Mouse (Mus musculus) embryonic facial prominence, embryonic 14.5 days (tissue): ENCODE measurements around the gene Tmem200b. TPM values are rescaled to one million over a fixed set of nuclear protein-coding genes. Genes with fewer than 3 reads are reported as not detected.

ENCODE experiments used
- ATAC-seq: fragments of 200-750 bp; cut with Nextera tagmentation; 2 replicates; pipeline ENCODE4 v1.8.0; 2017; ENCODE audit warnings: low read depth, moderate number of reproducible peaks, moderate TSS enrichment
- DNase-seq: peaks from one replicate; pipeline ENCODE4 v3.0.0-alpha.2; 2015; ENCODE audit warnings: low spot score
- H3K27ac ChIP-seq: fragments of 300-500 bp; sonication (generic); replicated peaks from 2 replicates; pipeline ENCODE4 v1.5.1; 2014; ENCODE audit warnings: low read depth, mild to moderate bottlenecking, low read length, moderate library complexity
- H3K27me3 ChIP-seq: fragments of 300-500 bp; sonication (generic); replicated peaks from 2 replicates; pipeline ENCODE4 v1.6.1; 2014; ENCODE audit warnings: low read length; ENCODE audit not compliant: control insufficient read depth, insufficient read depth
- H3K36me3 ChIP-seq: fragments of 300-500 bp; sonication (generic); 2 replicates; pipeline ENCODE4 v1.6.1; 2014; ENCODE audit warnings: low read length, mixed read lengths; ENCODE audit not compliant: control insufficient read depth, insufficient read depth
- H3K4me1 ChIP-seq: fragments of 300-500 bp; sonication (generic); 2 replicates; pipeline ENCODE4 v1.6.1; 2014; ENCODE audit warnings: antibody characterized with exemption, low read length; ENCODE audit not compliant: control insufficient read depth, insufficient read depth
- H3K4me2 ChIP-seq: fragments of 300-500 bp; sonication (generic); 2 replicates; pipeline ENCODE4 v1.6.1; 2014; ENCODE audit warnings: low read depth, mild to moderate bottlenecking, low read length, moderate library complexity, mixed read lengths
- H3K4me3 ChIP-seq: fragments of 300-500 bp; sonication (generic); 2 replicates; pipeline ENCODE4 v1.5.1; 2014; ENCODE audit warnings: low read depth, mild to moderate bottlenecking, low read length
- H3K9ac ChIP-seq: fragments of 300-500 bp; sonication (generic); 2 replicates; pipeline ENCODE4 v1.6.1; 2014; ENCODE audit warnings: low read depth, mild to moderate bottlenecking, low read length, moderate library complexity, mixed read lengths
- H3K9me3 ChIP-seq: fragments of 300-500 bp; sonication (generic); 2 replicates; pipeline ENCODE4 v1.6.1; 2016; ENCODE audit warnings: low read length; ENCODE audit not compliant: control insufficient read depth
- WGBS: fragments of 180-500 bp; shearing (Covaris S2); extraction: QIAGEN DNeasy Blood & Tissue Kit; methylation state at CpG from one replicate; pipeline ENCODE4 v1.1.7; 2014; 5-methylcytosine and 5-hydroxymethylcytosine counted together
- polyA plus RNA-seq: library from polyadenylated mRNA; unstranded; fragments of >200 nt; fragmentation: Nextera tagmentation; extraction: Ambion mirVana; gene quantifications from 2 replicates; pipeline ENCODE4 v1.2.1, GENCODE M21; 2014

The Tmem200b gene
- polyA plus RNA-seq, 1 experiment from 2014 or later, result 6.9 TPM

GRCm38 (mm10) chr4:131920595-131921351 lies 798 bp upstream of the Tmem200b start:
- WGBS, result under 1% methylated on average over 24 of the region's 76 CpGs
- Histone ChIP-seq H3K9me3 (no peaks in the 10 kb centered on the region), H3K9ac (peak overlapping the region; percentile 86), H3K4me1 (peaks cover 52% of the 10 kb centered on the region), H3K27ac (peak overlapping the region; percentile 97), H3K36me3 (peaks cover 17% of the 10 kb centered on the region), H3K4me2 (peak overlapping the region; percentile 81), H3K4me3 (peak overlapping the region; percentile 73), H3K27me3 (peaks cover 26% of the 10 kb centered on the region)
- ATAC-seq (peak; percentile 10), DNase-seq (peak; percentile 77)

- H3K4me1 ChIP-seq, result peaks cover 48% of the 10 kb centered on the region
- peaks cover 33% of the 10 kb centered on the region for H3K36me3 ChIP-seq
- H3K4me3 ChIP-seq, result peak overlapping the region; percentile 73
- 65% methylated on average over 15 of the region's 15 CpGs for WGBS
- no peaks in the 10 kb centered on the region for H3K9me3 ChIP-seq
- DNase-seq (no peak), ATAC-seq (no peak)
- H3K27me3 ChIP-seq, result peaks cover 14% of the 10 kb centered on the region; the same call in 1 of the 2 replicates
- H3K27ac ChIP-seq, result peak overlapping the region; percentile 97; the same call in 1 of the 2 replicates
- peak overlapping the region; percentile 86 for H3K9ac ChIP-seq
- peak overlapping the region; percentile 81 for H3K4me2 ChIP-seq
Observed at GRCm38 (mm10) chr4:131922404-131922803, 833 bp downstream of the Tmem200b start.

- DNase-seq, result peak; percentile 87
- 43% methylated on average over 5 of the region's 6 CpGs for WGBS
- peaks cover 52% of the 10 kb centered on the region for H3K36me3 ChIP-seq
- no peak overlapping the region for H3K4me3 ChIP-seq
- ATAC-seq, result peak; percentile 38; the same call in 1 of the 2 replicates
- peaks cover 14% of the 10 kb centered on the region; the same call in 1 of the 2 replicates for H3K27me3 ChIP-seq
- H3K4me1 ChIP-seq, result peaks cover 36% of the 10 kb centered on the region
- peak overlapping the region; percentile 42 for H3K27ac ChIP-seq
- peak overlapping the region; percentile 3; the same call in 1 of the 2 replicates for H3K4me2 ChIP-seq
- H3K9me3 ChIP-seq, result no peaks in the 10 kb centered on the region
- H3K9ac ChIP-seq, result no peak overlapping the region
Observed at GRCm38 (mm10) chr4:131924096-131924810, 2.7 kb downstream of the Tmem200b start.

GRCm38 (mm10) chr4:131929146-131929545 lies 7.6 kb downstream of the Tmem200b start:
- Histone ChIP-seq H3K27ac (no peak overlapping the region), H3K27me3 (no peaks in the 10 kb centered on the region), H3K36me3 (peaks cover 83% of the 10 kb centered on the region), H3K4me1 (peaks cover 12% of the 10 kb centered on the region; the same call in 1 of the 2 replicates), H3K9me3 (no peaks in the 10 kb centered on the region), H3K4me2 (no peak overlapping the region), H3K9ac (no peak overlapping the region), H3K4me3 (no peak overlapping the region)
- no peak for DNase-seq
- 87% methylated on average over 6 of the region's 6 CpGs for WGBS
- ATAC-seq, result no peak

DNA sequence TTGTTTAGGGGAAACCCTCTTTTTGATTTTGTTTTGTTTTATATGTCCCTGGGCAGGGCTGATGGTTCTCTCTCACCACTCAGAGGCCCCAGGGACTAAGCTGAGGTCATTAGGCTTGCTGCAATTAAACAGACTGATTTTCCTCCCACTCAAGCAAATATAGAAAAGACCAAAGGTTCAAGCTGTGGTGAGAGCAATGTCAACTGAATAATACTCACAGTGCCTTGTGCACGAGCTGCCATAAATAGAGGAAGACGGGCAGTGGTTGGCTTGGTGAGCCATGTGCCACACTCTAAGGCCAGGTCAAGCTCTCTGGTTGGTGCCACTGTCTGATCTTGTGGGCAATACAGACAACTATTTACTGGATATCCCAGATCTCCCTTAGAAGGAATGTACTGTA lies 17.9 kb downstream of the Tmem200b start:
- Histone ChIP-seq H3K27me3 (no peaks in the 10 kb centered on the region), H3K27ac (no peak overlapping the region), H3K36me3 (peaks cover 31% of the 10 kb centered on the region; the same call in 1 of the 2 replicates), H3K4me1 (peaks cover 11% of the 10 kb centered on the region; the same call in 1 of the 2 replicates), H3K4me3 (no peak overlapping the region), H3K9ac (no peak overlapping the region), H3K9me3 (no peaks in the 10 kb centered on the region), H3K4me2 (no peak overlapping the region)
- WGBS, result 85% methylated on average over 2 of the region's 2 CpGs
- no peak for ATAC-seq
- no peak for DNase-seq

DNA sequence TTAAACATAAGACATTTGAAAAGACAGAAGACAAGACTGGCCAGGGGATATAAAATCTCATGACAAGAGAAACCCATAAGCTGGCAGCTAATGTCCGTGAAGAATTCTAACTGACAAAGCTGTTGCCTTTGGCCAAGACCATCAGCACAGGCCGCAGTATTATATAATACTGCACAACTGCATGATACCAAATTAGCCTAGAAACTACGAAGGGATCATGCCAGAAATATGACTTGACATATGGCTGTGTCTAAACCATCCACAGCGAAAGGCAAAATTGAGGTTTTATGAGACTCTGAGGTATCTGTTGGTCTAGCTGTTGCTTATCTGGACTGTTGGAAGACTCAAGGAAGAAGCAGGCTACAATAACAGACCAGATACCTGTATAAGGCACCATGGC lies 19.3 kb downstream of the Tmem200b start:
- no peak for ATAC-seq
- Histone ChIP-seq H3K27ac (no peak overlapping the region), H3K4me2 (no peak overlapping the region), H3K4me3 (no peak overlapping the region), H3K27me3 (no peaks in the 10 kb centered on the region), H3K36me3 (peaks cover 17% of the 10 kb centered on the region; the same call in 1 of the 2 replicates), H3K9me3 (no peaks in the 10 kb centered on the region), H3K9ac (no peak overlapping the region), H3K4me1 (peaks cover 11% of the 10 kb centered on the region; the same call in 1 of the 2 replicates)
- DNase-seq, result no peak
- WGBS, result 93% methylated on average over 4 of the region's 4 CpGs

DNA sequence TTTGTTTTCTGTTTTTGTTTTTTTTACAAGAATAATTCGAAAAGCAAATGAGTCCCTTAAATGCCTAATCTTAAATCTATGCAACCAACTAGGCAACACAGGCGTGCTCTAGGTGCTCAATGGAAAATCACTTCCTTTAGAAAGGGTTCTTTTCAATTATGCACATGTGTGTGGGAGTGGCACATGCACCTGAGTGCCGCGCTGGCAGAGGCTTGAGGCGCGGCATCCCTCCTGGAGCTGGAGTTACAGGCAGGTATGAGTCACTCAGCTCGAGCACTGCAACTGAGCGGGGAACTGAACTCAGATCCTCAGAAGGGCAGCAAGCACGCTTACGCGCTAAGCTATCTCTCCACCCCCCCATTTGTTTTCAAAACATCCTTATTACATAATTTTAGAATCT lies 26.3 kb downstream of the Tmem200b start:
- H3K36me3 ChIP-seq, result peaks cover 10% of the 10 kb centered on the region; the same call in 1 of the 2 replicates
- WGBS, result 87% methylated on average over 11 of the region's 11 CpGs
- H3K9ac ChIP-seq, result no peak overlapping the region
- no peaks in the 10 kb centered on the region for H3K27me3 ChIP-seq
- no peak for DNase-seq
- no peak overlapping the region for H3K27ac ChIP-seq
- no peaks in the 10 kb centered on the region for H3K9me3 ChIP-seq
- H3K4me2 ChIP-seq, result no peak overlapping the region
- no peaks in the 10 kb centered on the region for H3K4me1 ChIP-seq
- H3K4me3 ChIP-seq, result no peak overlapping the region
- ATAC-seq, result no peak

DNA sequence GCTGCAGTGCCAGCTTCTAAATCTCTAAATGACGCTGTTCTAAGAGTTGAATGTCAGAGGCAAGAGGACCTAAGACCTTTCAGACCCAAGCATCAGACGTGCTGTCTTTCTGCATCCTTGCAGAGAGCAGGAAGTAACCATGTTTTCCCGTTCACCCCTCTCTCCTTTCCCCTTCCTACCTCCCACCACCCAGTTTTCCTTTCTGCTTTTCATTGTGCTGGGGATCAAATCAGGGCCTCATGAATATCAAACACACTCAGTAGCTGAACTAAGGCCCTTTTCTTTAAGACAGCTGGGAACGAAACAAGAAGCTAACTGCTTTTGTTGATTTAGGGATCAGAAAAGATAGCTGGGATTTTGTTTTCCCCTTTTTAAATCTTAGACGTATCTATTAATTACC lies 28.3 kb downstream of the Tmem200b start:
- DNase-seq, result no peak

More for the DNA sequence above, 28.3 kb downstream of the Tmem200b start:
- Histone ChIP-seq H3K9ac (no peak overlapping the region), H3K36me3 (peaks cover 15% of the 10 kb centered on the region; the same call in 1 of the 2 replicates), H3K4me3 (no peak overlapping the region), H3K27ac (no peak overlapping the region), H3K4me2 (no peak overlapping the region), H3K4me1 (no peaks in the 10 kb centered on the region), H3K27me3 (no peaks in the 10 kb centered on the region), H3K9me3 (no peaks in the 10 kb centered on the region)
- WGBS, result 57% methylated on average over 5 of the region's 5 CpGs
- no peak for ATAC-seq
